Mouse (Mus musculus) hindbrain, embryonic 14.5 days (tissue): Measurements from ENCODE around the gene Il4ra. TPM values are rescaled to one million over a fixed set of nuclear protein-coding genes. Genes with fewer than 3 reads are reported as not detected.
A peak's percentile ranks its signal among the peaks of the same experiment; 100 is the strongest.

ENCODE experiments used
- ATAC-seq: fragments of 200-750 bp; cut with Nextera tagmentation; 2 replicates; pipeline ENCODE4 v1.8.0; 2017; ENCODE audit warnings: moderate number of reproducible peaks, mild to moderate bottlenecking, moderate TSS enrichment, moderate library complexity; ENCODE audit not compliant: low FRiP score
- DNase-seq: peaks from one replicate; pipeline ENCODE4 v3.0.0-alpha.2; 2015; ENCODE audit warnings: low spot score
- H3K27ac ChIP-seq: fragments of 300-500 bp; sonication (generic); 2 replicates; pipeline ENCODE4 v1.5.1; 2014; ENCODE audit warnings: mild to moderate bottlenecking, moderate library complexity
- H3K27me3 ChIP-seq: fragments of 300-500 bp; sonication (generic); 2 replicates; pipeline ENCODE4 v1.6.1; 2014; ENCODE audit warnings: mild to moderate bottlenecking, low read length, mixed read lengths; ENCODE audit not compliant: control insufficient read depth, insufficient read depth
- H3K36me3 ChIP-seq: fragments of 300-500 bp; sonication (generic); replicated peaks from 2 replicates; pipeline ENCODE4 v1.6.1; 2014; ENCODE audit not compliant: control insufficient read depth, insufficient read depth
- H3K4me1 ChIP-seq: fragments of 300-500 bp; sonication (generic); replicated peaks from 2 replicates; pipeline ENCODE4 v1.6.1; 2014; ENCODE audit warnings: antibody characterized with exemption, low read length, mixed read lengths; ENCODE audit not compliant: control insufficient read depth, insufficient read depth
- H3K4me2 ChIP-seq: fragments of 300-500 bp; sonication (generic); replicated peaks from 2 replicates; pipeline ENCODE4 v1.6.1; 2014; ENCODE audit warnings: mild to moderate bottlenecking, moderate library complexity
- H3K4me3 ChIP-seq: fragments of 300-500 bp; sonication (generic); replicated peaks from 2 replicates; pipeline ENCODE4 v1.5.1; 2014; ENCODE audit warnings: mild to moderate bottlenecking, low read length
- H3K9ac ChIP-seq: fragments of 300-500 bp; sonication (generic); 2 replicates; pipeline ENCODE4 v1.6.1; 2014
- H3K9me3 ChIP-seq: fragments of 300-500 bp; sonication (generic); 2 replicates; pipeline ENCODE4 v1.6.1; 2016; ENCODE audit warnings: low read length; ENCODE audit not compliant: control insufficient read depth
- WGBS: fragments of 180-500 bp; shearing (Covaris S2); extraction: QIAGEN DNeasy Blood & Tissue Kit; methylation state at CpG from one replicate; pipeline ENCODE4 v1.1.7; 2014; 5-methylcytosine and 5-hydroxymethylcytosine counted together
- polyA plus RNA-seq: library from polyadenylated mRNA; unstranded; fragments of >200 nt; fragmentation: Nextera tagmentation; extraction: Ambion mirVana; gene quantifications from 2 replicates; pipeline ENCODE4 v1.2.1, GENCODE M21; 2014

Il4ra gene
- polyA plus RNA-seq: 3.9 and 4.6 TPM in 2 replicates

- DNase-seq (peak; percentile 70), ATAC-seq (peak; percentile 87)
- no peak within 1 kb of the TSS for H3K27ac ChIP-seq
- H3K4me3 ChIP-seq: peak within 1 kb of the TSS; percentile 45
- H3K27me3 ChIP-seq: peaks cover 5% of the 10 kb centered on the region; the same call in 1 of the 2 replicates
- peak within 1 kb of the TSS; percentile 91 for H3K4me2 ChIP-seq
- peak within 1 kb of the TSS; percentile 71 for H3K9ac ChIP-seq
- no peaks in the 10 kb centered on the region; the same call in 1 of the 2 replicates for H3K4me1 ChIP-seq
- H3K36me3 ChIP-seq: no peaks in the 10 kb centered on the region
- 2% methylated on average over 52 of the region's 52 CpGs for WGBS
- no peaks in the 10 kb centered on the region for H3K9me3 ChIP-seq
Measured at GRCm38 (mm10) chr7:125551766-125552709, at the start of gene Il4ra. Gene Il4ra, plus strand, starts transcription at chr7:125552120.

- Histone ChIP-seq H3K9ac (no peak overlapping the region), H3K9me3 (no peaks in the 10 kb centered on the region), H3K4me1 (no peaks in the 10 kb centered on the region), H3K27me3 (no peaks in the 10 kb centered on the region), H3K27ac (no peak overlapping the region), H3K4me3 (no peak overlapping the region), H3K36me3 (no peaks in the 10 kb centered on the region), H3K4me2 (no peak overlapping the region)
- DNase-seq (no peak), ATAC-seq (no peak)
- WGBS: 81% methylated on average over 5 of the region's 5 CpGs
Measured at GRCm38 (mm10) chr7:125503374-125504092, 48.4 kb upstream of the Il4ra start.

- Histone ChIP-seq H3K27me3 (no peaks in the 10 kb centered on the region), H3K4me3 (no peak overlapping the region), H3K36me3 (no peaks in the 10 kb centered on the region), H3K9ac (no peak overlapping the region), H3K4me2 (no peak overlapping the region), H3K4me1 (no peaks in the 10 kb centered on the region), H3K27ac (no peak overlapping the region), H3K9me3 (no peaks in the 10 kb centered on the region)
- no peak for ATAC-seq
- no peak for DNase-seq
- 98% methylated on average over 5 of the region's 5 CpGs for whole genome bisulfite sequencing
Measured at GRCm38 (mm10) chr7:125504618-125505017, 47.3 kb upstream of the Il4ra start.

DNA sequence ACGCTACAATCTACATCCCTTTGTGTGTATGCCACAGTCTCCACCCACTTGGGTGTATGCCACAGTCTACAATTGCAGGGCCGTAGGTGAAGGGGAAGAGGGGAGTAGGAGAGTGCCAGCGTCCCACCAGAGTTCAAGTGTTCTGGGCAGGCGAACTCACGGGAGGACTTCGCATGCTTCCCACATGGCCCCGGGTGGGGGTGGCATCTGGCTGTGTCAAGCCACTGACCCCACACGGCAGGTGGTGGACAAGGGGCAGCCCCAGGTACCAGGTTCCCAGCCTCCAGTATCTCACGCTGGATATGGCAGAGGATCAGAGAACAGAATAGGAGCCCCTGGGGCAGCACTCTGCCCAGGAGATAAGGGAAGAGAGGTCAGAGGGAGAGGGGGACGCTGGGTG, 46.4 kb upstream of the Il4ra start:
- no peak for DNase-seq

DNA sequence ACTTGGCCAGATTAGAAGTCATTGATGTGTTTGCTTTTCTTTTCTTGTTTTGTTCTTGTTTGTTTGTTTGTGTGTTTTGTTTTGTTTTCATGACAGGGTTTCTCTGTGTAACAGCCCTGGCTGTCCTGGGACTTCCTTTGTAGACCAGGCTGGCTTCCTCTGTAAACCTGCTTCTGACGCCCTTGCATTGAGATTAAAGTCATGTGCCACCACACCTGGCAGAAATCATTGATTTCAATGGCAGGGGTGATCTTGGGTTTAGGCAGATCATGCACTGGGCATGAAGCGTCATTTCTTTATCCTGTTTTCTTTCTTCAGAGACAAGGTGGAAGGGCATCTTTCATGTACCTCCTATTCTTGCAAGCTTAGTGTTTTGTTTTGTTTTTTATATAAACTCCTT, 44.6 kb upstream of the Il4ra start:
- Histone ChIP-seq H3K9ac (no peak overlapping the region), H3K9me3 (no peaks in the 10 kb centered on the region), H3K4me2 (no peak overlapping the region), H3K27me3 (no peaks in the 10 kb centered on the region), H3K27ac (no peak overlapping the region), H3K36me3 (no peaks in the 10 kb centered on the region), H3K4me3 (no peak overlapping the region), H3K4me1 (no peaks in the 10 kb centered on the region)
- ATAC-seq (no peak), DNase-seq (no peak)
- 85% methylated on average over 2 of the region's 2 CpGs for WGBS

More for the DNA sequence above, 46.4 kb upstream of the Il4ra start:
- Histone ChIP-seq H3K27me3 (no peaks in the 10 kb centered on the region), H3K27ac (no peak overlapping the region), H3K9me3 (no peaks in the 10 kb centered on the region), H3K36me3 (no peaks in the 10 kb centered on the region), H3K4me3 (no peak overlapping the region), H3K9ac (no peak overlapping the region), H3K4me2 (no peak overlapping the region), H3K4me1 (no peaks in the 10 kb centered on the region)
- 86% methylated on average over 10 of the region's 10 CpGs for WGBS
- ATAC-seq: no peak

GRCm38 (mm10) chr7:125511432-125511831, 40.5 kb upstream of the Il4ra start:
- DNase-seq (no peak), ATAC-seq (no peak)
- Histone ChIP-seq H3K27me3 (no peaks in the 10 kb centered on the region), H3K36me3 (no peaks in the 10 kb centered on the region), H3K4me1 (no peaks in the 10 kb centered on the region), H3K9me3 (no peaks in the 10 kb centered on the region), H3K27ac (no peak overlapping the region), H3K4me2 (no peak overlapping the region), H3K4me3 (no peak overlapping the region), H3K9ac (no peak overlapping the region)
- 87% methylated on average over 5 of the region's 5 CpGs for WGBS

- no peaks in the 10 kb centered on the region for H3K4me1 ChIP-seq
- no peak for ATAC-seq
- H3K27me3 ChIP-seq: no peaks in the 10 kb centered on the region
- no peaks in the 10 kb centered on the region for H3K9me3 ChIP-seq
- H3K36me3 ChIP-seq: no peaks in the 10 kb centered on the region
- no peak for DNase-seq
- no peak overlapping the region for H3K4me3 ChIP-seq
- no peak overlapping the region for H3K9ac ChIP-seq
- no peak overlapping the region for H3K27ac ChIP-seq
- H3K4me2 ChIP-seq: no peak overlapping the region
- 79% methylated on average over 2 of the region's 2 CpGs for WGBS
Measured at GRCm38 (mm10) chr7:125511852-125512251, 40.1 kb upstream of the Il4ra start.

DNA sequence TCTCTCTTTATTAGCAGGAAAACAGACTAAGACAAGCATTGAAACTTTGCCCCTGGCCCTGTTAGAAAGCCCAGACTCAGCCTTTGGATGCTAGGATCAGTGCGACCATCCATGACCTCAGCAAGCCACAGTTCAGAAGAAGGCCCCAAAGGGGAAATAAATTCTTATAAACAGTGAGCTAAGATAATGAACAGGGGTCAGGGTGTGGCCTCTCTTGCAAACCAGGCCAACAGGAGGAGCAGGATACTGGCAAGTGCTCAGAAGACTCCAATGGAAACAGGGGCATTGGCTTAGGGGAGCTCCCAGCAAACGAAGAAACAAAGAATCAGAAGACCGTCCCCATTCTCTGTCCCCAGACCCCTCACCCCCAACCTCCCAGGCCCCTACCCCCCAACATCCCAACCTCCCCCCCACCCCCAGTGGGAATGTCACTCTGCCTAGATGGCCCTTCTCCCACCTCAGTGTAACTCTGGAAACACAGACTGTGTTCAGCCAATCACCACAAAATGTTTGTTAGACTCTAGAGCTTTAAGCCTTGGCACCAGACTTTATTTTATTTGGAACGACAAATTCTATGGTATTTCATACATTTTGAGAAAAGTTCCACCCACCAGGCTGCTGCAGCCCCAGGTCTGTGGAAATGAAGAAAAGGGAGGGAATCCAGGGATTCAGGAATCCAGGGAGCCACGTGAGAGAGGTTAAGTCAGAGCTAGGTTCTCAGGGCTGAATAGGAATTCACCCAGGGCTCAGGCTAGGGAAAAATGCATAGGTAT, 36.7 kb upstream of the Il4ra start:
- no peak overlapping the region for H3K4me2 ChIP-seq
- H3K9me3 ChIP-seq: no peaks in the 10 kb centered on the region
- DNase-seq: no peak
- H3K4me1 ChIP-seq: no peaks in the 10 kb centered on the region
- 79% methylated on average over 5 of the region's 5 CpGs for WGBS
- H3K27me3 ChIP-seq: no peaks in the 10 kb centered on the region
- H3K9ac ChIP-seq: no peak overlapping the region
- no peak overlapping the region for H3K27ac ChIP-seq
- no peaks in the 10 kb centered on the region for H3K36me3 ChIP-seq
- H3K4me3 ChIP-seq: no peak overlapping the region
- ATAC-seq: no peak

- 91% methylated on average over 8 of the region's 8 CpGs for WGBS
- no peak overlapping the region for H3K27ac ChIP-seq
- no peaks in the 10 kb centered on the region for H3K9me3 ChIP-seq
- ATAC-seq (no peak), DNase-seq (no peak)
- no peak overlapping the region for H3K4me3 ChIP-seq
- H3K27me3 ChIP-seq: no peaks in the 10 kb centered on the region
- H3K9ac ChIP-seq: no peak overlapping the region
- no peak overlapping the region for H3K4me2 ChIP-seq
- no peaks in the 10 kb centered on the region for H3K4me1 ChIP-seq
- no peaks in the 10 kb centered on the region for H3K36me3 ChIP-seq
Measured at GRCm38 (mm10) chr7:125516723-125517122, 35.2 kb upstream of the Il4ra start.
